Mouse (Mus musculus) ES-E14 (cell line): ENCODE data around the gene Zfp286.

Experiments used
- CHD2 ChIP-seq: IDR thresholded peaks from 2 replicates; pipeline ENCODE4 v1.6.1; 2014; ENCODE audit warnings: mild to moderate bottlenecking, low read depth, low read length, inconsistent platforms
- ZC3H11A ChIP-seq: IDR thresholded peaks from 2 replicates; pipeline ENCODE4 v1.6.1; 2012; ENCODE audit warnings: low read depth, mild to moderate bottlenecking, inconsistent platforms, low read length, borderline replicate concordance

DNA sequence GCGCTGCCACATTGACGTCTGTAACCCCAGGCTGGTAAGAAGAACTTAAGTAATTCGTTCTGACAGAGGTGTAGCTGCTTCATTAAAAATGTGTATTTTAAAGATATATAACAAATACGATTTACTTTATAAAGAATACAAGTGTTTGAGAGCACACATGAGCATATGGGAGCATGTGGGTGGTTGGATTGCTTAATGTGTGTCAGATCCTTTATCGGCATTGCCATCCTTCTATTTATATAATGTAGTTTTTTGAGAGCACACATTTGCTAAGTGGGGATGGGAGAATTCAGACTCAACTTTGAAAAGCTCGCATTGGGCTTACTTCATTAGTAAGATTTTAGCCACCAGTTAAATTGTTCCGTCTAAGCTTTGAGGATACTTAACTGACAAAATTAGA lies 12.8 kb downstream of the Zfp286 start:
- TF ChIP-seq CHD2: no peak
- TF ChIP-seq ZC3H11A: no peak
